Mouse (Mus musculus): ENCODE measurements at regions not wholly inside any gene's neighbourhood (a gene's known extent, or its start where the extent isn't known, plus 50 kb on each side); places are given as distances from the start of the nearest gene placed in this dataset.

DNA sequence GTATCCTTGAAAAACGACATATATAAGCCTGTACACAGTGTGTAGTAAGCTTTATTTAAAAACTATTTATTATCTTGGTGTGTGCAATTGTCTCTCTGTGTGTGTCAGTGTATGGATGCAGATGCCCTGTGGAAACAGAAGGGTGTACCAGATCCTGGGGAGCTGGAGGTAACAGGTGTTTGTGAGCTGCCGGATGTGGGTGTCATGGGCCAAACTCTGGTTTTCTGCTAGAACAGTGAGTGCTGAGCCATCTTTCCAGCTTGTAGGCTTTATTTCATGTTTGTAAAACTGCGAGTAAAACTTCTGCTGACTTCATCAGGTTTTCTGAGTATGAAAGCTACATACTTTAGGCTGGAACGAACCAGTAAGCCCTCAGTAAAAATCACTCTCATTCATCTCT, 322.3 kb upstream of the Gm5148 start:
- TF ChIP-seq POLR2A (IDR thresholded peaks at IDR 0.05; ENCODE audit: borderline replicate concordance, extremely low read depth, low read depth, low read length), result no peak
- TF ChIP-seq CTCF (IDR thresholded peaks at IDR 0.05; ENCODE audit: insufficient read depth, low read length), result no peak
- 72% methylated on average over 4 of the region's 4 CpGs for WGBS
- Histone ChIP-seq H3K4me1 (ENCODE audit: control insufficient read depth, insufficient read depth, low read length) (no peaks in the 10 kb centered on the region), H3K4me3 (replicated peaks; ENCODE audit: extremely low read depth, low read depth, low read length) (no peak overlapping the region)
- DNase-seq, result no peak

DNA sequence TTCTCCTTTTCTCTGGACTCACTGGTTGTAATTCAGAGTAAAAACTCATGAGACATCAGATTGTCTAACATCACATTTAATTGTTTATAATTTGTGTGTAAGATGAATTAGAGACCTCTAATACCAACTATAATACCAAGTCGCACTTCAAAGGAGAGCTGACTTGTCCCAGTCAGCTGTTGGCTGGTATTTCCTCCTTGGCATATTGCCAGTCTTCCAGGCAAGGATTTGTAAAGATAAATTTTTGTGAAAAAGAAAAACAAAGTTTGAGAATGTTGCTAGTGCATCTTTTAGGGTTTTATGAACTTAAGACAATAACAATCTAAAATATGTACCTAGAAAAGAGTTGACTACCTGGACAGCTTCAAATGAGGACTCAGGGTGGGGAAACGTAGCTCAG, 321.7 kb upstream of the Gm5148 start:
- DNase-seq, result no peak
- Histone ChIP-seq H3K4me3 (replicated peaks; ENCODE audit: extremely low read depth, low read depth, low read length) (no peak overlapping the region), H3K4me1 (ENCODE audit: control insufficient read depth, insufficient read depth, low read length) (no peaks in the 10 kb centered on the region)
- TF ChIP-seq CTCF (IDR thresholded peaks at IDR 0.05; ENCODE audit: insufficient read depth, low read length) (no peak), POLR2A (IDR thresholded peaks at IDR 0.05; ENCODE audit: borderline replicate concordance, extremely low read depth, low read depth, low read length) (no peak)
- 60% methylated on average over 2 of the region's 2 CpGs for WGBS

DNA sequence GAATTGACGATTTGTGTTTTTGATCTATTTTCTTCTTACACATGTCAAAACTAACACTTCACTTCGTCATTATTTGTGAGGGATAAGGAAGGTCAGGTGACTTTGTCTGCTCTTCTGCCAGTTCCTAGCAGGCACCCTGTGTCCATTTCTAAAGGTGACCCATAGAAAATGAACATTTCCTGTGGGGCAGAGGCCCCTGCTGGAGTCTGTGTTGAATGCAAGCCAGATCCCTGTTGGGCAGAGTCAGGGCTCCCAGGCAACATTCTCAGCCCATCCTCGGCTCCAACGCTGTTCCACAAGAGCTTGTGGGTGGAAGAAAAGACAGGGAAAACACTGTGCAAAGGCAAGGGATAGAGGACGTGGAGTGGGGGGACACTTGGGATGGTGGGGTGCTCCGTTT, 321.2 kb upstream of the Gm5148 start:
- no peak for TF ChIP-seq POLR2A (IDR thresholded peaks at IDR 0.05; ENCODE audit: borderline replicate concordance, extremely low read depth, low read depth, low read length)
- 0 out of 2 replicates have a peak, but pooled peaks have one; percentile 5 for TF ChIP-seq CTCF (IDR thresholded peaks at IDR 0.05; ENCODE audit: insufficient read depth, low read length)
- H3K4me3 ChIP-seq (replicated peaks; ENCODE audit: extremely low read depth, low read depth, low read length), result no peak overlapping the region
- WGBS, result 52% methylated on average over 6 of the region's 6 CpGs
- DNase-seq, result no peak
- no peaks in the 10 kb centered on the region for H3K4me1 ChIP-seq (ENCODE audit: control insufficient read depth, insufficient read depth, low read length)

DNA sequence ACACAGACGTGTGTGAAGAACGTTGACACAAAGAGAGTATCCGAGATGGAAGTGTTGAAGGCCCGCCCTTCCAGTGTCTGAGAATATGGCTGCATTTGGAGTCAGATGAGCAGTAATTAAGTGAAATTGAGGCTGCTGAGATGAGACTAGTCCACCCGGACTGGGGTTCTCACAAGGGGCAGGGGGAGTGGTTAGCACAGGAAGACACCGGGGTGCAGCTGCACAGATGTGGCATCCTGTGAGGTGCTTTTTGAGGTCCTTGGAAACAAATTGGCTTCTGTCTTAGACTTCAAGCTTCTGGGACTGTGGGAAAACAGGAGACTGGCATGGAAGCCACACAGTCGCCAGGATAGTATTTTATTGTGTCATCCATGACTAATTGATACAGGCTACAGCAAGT, 320.0 kb upstream of the Gm5148 start:
- WGBS, result 80% methylated on average over 7 of the region's 7 CpGs
- TF ChIP-seq CTCF (IDR thresholded peaks at IDR 0.05; ENCODE audit: insufficient read depth, low read length) (no peak), POLR2A (IDR thresholded peaks at IDR 0.05; ENCODE audit: borderline replicate concordance, extremely low read depth, low read depth, low read length) (no peak)
- no peak for DNase-seq

DNA sequence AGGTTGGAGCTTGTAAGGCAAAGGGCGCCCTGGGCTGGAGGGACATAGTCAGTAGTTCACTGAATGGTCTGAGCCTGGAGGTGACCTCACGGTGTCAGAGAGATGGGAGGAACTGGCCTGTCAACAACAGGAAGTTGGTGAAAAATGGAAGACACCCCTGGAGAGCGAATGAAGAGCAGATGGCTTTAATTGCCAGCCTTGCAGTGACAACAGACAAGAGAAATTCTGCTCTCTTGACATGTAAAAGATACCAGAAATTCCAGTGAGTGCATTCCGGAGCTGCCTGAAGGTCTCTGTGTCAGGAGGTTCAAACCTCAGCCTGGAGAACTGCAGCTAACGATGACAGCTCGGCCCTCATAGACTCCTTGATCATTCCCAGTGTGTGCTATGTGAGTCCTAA, 318.3 kb upstream of the Gm5148 start:
- Histone ChIP-seq H3K4me3 (replicated peaks; ENCODE audit: extremely low read depth, low read depth, low read length) (no peak overlapping the region), H3K4me1 (ENCODE audit: control insufficient read depth, insufficient read depth, low read length) (no peaks in the 10 kb centered on the region)
- TF ChIP-seq POLR2A (IDR thresholded peaks at IDR 0.05; ENCODE audit: borderline replicate concordance, extremely low read depth, low read depth, low read length) (no peak), CTCF (IDR thresholded peaks at IDR 0.05; ENCODE audit: insufficient read depth, low read length) (no peak)
- WGBS, result 51% methylated on average over 6 of the region's 6 CpGs
- no peak for DNase-seq

More for the DNA sequence above, 320.0 kb upstream of the Gm5148 start:
- Histone ChIP-seq H3K4me3 (replicated peaks; ENCODE audit: extremely low read depth, low read depth, low read length) (no peak overlapping the region), H3K4me1 (ENCODE audit: control insufficient read depth, insufficient read depth, low read length) (no peaks in the 10 kb centered on the region)

DNA sequence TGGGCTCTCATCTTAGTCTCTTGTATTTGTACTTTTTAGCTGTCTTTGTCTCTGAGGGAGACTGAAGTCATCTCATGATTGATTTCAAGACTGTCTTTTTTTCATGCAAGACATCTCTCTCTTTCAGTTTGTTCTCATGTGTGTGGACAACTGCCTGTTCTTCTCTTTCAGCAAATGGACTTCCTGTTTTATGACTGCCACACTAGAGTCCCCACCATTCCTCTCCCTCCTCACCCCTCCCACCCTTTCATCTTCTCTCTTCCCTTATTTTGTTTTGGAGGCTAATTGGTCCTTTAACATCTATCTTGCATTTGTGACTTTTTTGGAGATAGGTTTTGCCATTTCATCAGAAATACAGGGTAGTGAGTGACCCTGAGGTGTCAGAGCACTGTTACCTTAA, 311.8 kb upstream of the Gm5148 start:
- Histone ChIP-seq H3K4me1 (ENCODE audit: control insufficient read depth, insufficient read depth, low read length) (no peaks in the 10 kb centered on the region), H3K4me3 (replicated peaks; ENCODE audit: extremely low read depth, low read depth, low read length) (no peak overlapping the region)
- TF ChIP-seq POLR2A (IDR thresholded peaks at IDR 0.05; ENCODE audit: borderline replicate concordance, extremely low read depth, low read depth, low read length) (no peak), CTCF (IDR thresholded peaks at IDR 0.05; ENCODE audit: insufficient read depth, low read length) (no peak)
- DNase-seq, result no peak

DNA sequence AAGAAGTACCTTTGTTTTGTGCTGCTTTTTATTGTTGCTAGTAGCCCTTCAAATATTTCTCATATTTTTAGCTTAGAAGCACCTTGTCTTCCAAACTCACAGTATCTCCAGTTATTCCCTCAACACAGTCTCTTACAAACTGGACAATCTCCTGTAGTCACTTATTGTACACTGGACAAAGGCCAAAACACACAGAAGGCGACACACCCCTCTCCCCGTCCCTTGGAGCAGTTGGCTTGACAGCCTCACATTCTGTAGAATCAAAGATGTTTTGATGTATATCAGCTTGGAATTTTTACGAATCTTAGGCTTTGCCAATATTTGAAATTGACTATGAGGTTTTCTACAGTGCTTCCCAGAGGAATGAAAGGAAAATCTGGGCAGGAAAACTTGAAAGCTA, 309.8 kb upstream of the Gm5148 start:
- WGBS, result 39% methylated on average over 3 of the region's 3 CpGs
- DNase-seq, result no peak
- H3K4me3 ChIP-seq (replicated peaks; ENCODE audit: extremely low read depth, low read depth, low read length), result no peak overlapping the region
- TF ChIP-seq POLR2A (IDR thresholded peaks at IDR 0.05; ENCODE audit: borderline replicate concordance, extremely low read depth, low read depth, low read length) (no peak), CTCF (IDR thresholded peaks at IDR 0.05; ENCODE audit: insufficient read depth, low read length) (no peak)
- H3K4me1 ChIP-seq (ENCODE audit: control insufficient read depth, insufficient read depth, low read length), result no peaks in the 10 kb centered on the region

DNA sequence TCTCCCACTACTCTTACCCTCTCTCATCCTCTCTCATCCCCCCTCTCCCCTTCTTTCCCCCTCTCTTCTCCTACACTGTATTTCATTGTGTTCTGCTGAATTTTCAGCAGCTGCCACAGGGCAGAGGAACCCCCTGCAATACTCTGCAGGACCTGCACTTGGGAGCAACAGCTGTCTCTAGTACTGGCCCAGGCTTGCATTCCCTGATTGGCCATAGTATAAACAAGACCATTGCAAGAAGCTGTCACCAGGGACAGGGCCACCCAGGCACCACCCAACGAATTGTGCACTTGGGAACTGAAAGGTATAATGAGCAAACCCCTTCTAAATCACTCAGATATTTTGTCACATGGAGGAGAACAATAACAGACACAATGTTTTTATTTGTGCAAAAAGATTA, 290.5 kb upstream of the Gm5148 start:
- TF ChIP-seq POLR2A (IDR thresholded peaks at IDR 0.05; ENCODE audit: borderline replicate concordance, extremely low read depth, low read depth, low read length) (no peak), CTCF (IDR thresholded peaks at IDR 0.05; ENCODE audit: insufficient read depth, low read length) (no peak)
- Histone ChIP-seq H3K4me1 (ENCODE audit: control insufficient read depth, insufficient read depth, low read length) (peaks cover 3% of the 10 kb centered on the region), H3K4me3 (replicated peaks; ENCODE audit: extremely low read depth, low read depth, low read length) (no peak overlapping the region)
- DNase-seq, result no peak
- 59% methylated on average over 1 of the region's 1 CpGs for WGBS

DNA sequence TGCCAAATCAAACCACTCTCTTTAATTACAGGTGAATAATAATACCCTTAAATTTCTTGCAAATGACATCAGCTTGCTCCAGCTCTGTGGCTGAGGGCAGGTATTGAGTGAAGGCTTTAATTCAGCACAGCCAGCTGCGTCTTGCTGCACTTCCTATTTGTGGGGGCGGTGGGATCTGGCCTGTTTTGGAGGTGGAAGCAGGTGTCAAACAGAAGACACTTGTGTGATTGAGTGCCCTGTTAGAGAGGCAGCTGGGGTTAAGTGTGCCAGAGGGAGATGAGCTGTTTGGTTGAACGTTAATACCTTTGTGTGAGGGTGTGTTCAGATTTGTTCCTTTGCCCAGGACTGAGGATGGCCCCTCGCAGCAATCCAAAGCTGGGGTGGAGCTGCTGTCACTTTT, 284.9 kb upstream of the Gm5148 start:
- WGBS, result 54% methylated on average over 4 of the region's 4 CpGs
- no peak overlapping the region for H3K4me3 ChIP-seq (replicated peaks; ENCODE audit: extremely low read depth, low read depth, low read length)
- TF ChIP-seq POLR2A (IDR thresholded peaks at IDR 0.05; ENCODE audit: borderline replicate concordance, extremely low read depth, low read depth, low read length) (no peak), CTCF (IDR thresholded peaks at IDR 0.05; ENCODE audit: insufficient read depth, low read length) (no peak)

DNA sequence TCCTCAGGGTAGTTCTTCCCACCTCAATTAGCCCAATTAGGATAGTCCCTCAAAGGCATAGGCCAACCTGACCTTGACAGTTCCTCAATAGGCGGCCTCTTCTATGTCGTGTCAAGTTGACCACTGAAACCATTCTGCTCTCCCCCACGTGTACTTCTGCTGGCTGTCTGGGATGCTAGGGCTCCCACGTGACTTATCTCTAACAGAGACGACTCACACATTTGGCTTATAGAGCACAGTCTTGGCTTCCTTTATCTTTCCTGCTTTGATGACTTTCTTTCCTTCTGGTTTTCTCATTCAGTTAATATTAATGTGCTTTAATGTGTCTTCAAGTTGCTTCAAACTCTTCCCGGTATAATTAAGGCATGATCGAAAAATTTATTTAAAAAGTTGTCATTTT, 284.0 kb upstream of the Gm5148 start:
- Histone ChIP-seq H3K4me3 (replicated peaks; ENCODE audit: extremely low read depth, low read depth, low read length) (no peak overlapping the region), H3K4me1 (ENCODE audit: control insufficient read depth, insufficient read depth, low read length) (no peaks in the 10 kb centered on the region)
- 74% methylated on average over 7 of the region's 7 CpGs for WGBS
- TF ChIP-seq POLR2A (IDR thresholded peaks at IDR 0.05; ENCODE audit: borderline replicate concordance, extremely low read depth, low read depth, low read length), result no peak
- no peak for TF ChIP-seq CTCF (IDR thresholded peaks at IDR 0.05; ENCODE audit: insufficient read depth, low read length)
- DNase-seq, result no peak

More for the DNA sequence above, 284.9 kb upstream of the Gm5148 start:
- DNase-seq, result no peak
- no peaks in the 10 kb centered on the region for H3K4me1 ChIP-seq (ENCODE audit: control insufficient read depth, insufficient read depth, low read length)

All from lung, adult 2 months (tissue).